Mouse (Mus musculus) heart, embryonic 14.5 days (tissue): ENCODE results near the gene Pdss2. TPM values are rescaled to one million over a fixed set of nuclear protein-coding genes. Genes with fewer than 3 reads are reported as not detected.

Experiments used
- ATAC-seq: fragments of 200-750 bp; cut with Nextera tagmentation; 2 replicates; pipeline ENCODE4 v1.8.0; 2017; ENCODE audit warnings: low read depth, moderate TSS enrichment; ENCODE audit not compliant: insufficient number of reproducible peaks, insufficient read depth, low FRiP score
- H3K27ac ChIP-seq, 2 experiments: fragments of 200-500 bp in 1 of 2; fragments of 300-500 bp in 1 of 2; sonication (generic) in 1 of 2; replicated peaks in 1 of 2; 2 replicates each; pipeline ENCODE4 v1.5.1; 2012 to 2014; ENCODE audit warnings: low read depth in 2 of 2, low read length in 2 of 2, control low read depth in 1 of 2, mild to moderate bottlenecking in 1 of 2, mixed read lengths in 1 of 2; ENCODE audit not compliant: control insufficient read depth in 1 of 2, insufficient read depth in 1 of 2
- H3K27me3 ChIP-seq: fragments of 300-500 bp; sonication (generic); 2 replicates; pipeline ENCODE4 v1.6.1; 2014; ENCODE audit warnings: mild to moderate bottlenecking, low read length, control low read depth; ENCODE audit not compliant: control insufficient read depth, insufficient read depth
- H3K36me3 ChIP-seq: fragments of 300-500 bp; sonication (generic); 2 replicates; pipeline ENCODE4 v1.6.1; 2014; ENCODE audit warnings: mild to moderate bottlenecking, control low read depth, low read length, mixed read lengths; ENCODE audit not compliant: control insufficient read depth, insufficient read depth
- H3K4me1 ChIP-seq, 2 experiments: fragments of 200-500 bp in 1 of 2; fragments of 300-500 bp in 1 of 2; sonication (generic) in 1 of 2; 2 replicates each; pipeline ENCODE4 v1.6.1; 2012 to 2014; ENCODE audit warnings: low read length in 2 of 2, control low read depth in 1 of 2, mixed read lengths in 1 of 2; ENCODE audit not compliant: control insufficient read depth in 2 of 2, insufficient read depth in 2 of 2
- H3K4me2 ChIP-seq: fragments of 300-500 bp; sonication (generic); 2 replicates; pipeline ENCODE4 v1.6.1; 2014; ENCODE audit warnings: mild to moderate bottlenecking, low read length
- H3K4me3 ChIP-seq, 2 experiments: fragments of 200-500 bp in 1 of 2; fragments of 300-500 bp in 1 of 2; sonication (generic) in 1 of 2; 2 replicates each; pipeline ENCODE4 v1.5.1; 2012 to 2014; ENCODE audit warnings: low read length in 2 of 2, mild to moderate bottlenecking in 2 of 2, control low read depth in 1 of 2, low read depth in 1 of 2, moderate library complexity in 1 of 2; ENCODE audit not compliant: control insufficient read depth in 1 of 2, insufficient read depth in 1 of 2
- H3K9ac ChIP-seq: fragments of 300-500 bp; sonication (generic); 2 replicates; pipeline ENCODE4 v1.6.1; 2014; ENCODE audit warnings: mild to moderate bottlenecking, low read length
- H3K9me3 ChIP-seq: fragments of 300-500 bp; sonication (generic); 2 replicates; pipeline ENCODE4 v1.6.1; 2016; ENCODE audit warnings: low read length, control low read depth; ENCODE audit not compliant: control insufficient read depth
- WGBS: fragments of 180-500 bp; shearing (Covaris S2); extraction: QIAGEN DNeasy Blood & Tissue Kit; methylation state at CpG from one replicate; pipeline ENCODE4 v1.1.7; 2014; 5-methylcytosine and 5-hydroxymethylcytosine counted together
- polyA plus RNA-seq: library from polyadenylated mRNA; unstranded; fragments of >200 nt; fragmentation: Nextera tagmentation; extraction: Ambion mirVana; gene quantifications from 2 replicates; pipeline ENCODE4 v1.2.1, GENCODE M21; 2014

Gene Pdss2
- polyA plus RNA-seq, 1 experiment from 2014 or later, result 11.1 TPM

GRCm38 (mm10) chr10:43271318-43271717 is 50.0 kb downstream of the Pdss2 start:
- H3K4me3 ChIP-seq, result no peak overlapping the region
- H3K36me3 ChIP-seq, result no peaks in the 10 kb centered on the region
- no peak overlapping the region for H3K9ac ChIP-seq
- H3K27me3 ChIP-seq, result no peaks in the 10 kb centered on the region
- H3K9me3 ChIP-seq, result no peaks in the 10 kb centered on the region
- WGBS, result 82% methylated on average over 2 of the region's 2 CpGs
- H3K4me2 ChIP-seq, result no peak overlapping the region
- no peak overlapping the region for H3K27ac ChIP-seq
- no peak for ATAC-seq
- no peaks in the 10 kb centered on the region for H3K4me1 ChIP-seq

- Histone ChIP-seq H3K9ac (no peak overlapping the region), H3K4me1 (0 out of 4 replicates have a peak, but pooled peaks cover 0 to 2% of the 10 kb centered on the region in 2 experiments), H3K4me3 (no peak overlapping the region), H3K27ac (no peak overlapping the region), H3K36me3 (no peaks in the 10 kb centered on the region), H3K9me3 (no peaks in the 10 kb centered on the region), H3K4me2 (no peak overlapping the region), H3K27me3 (no peaks in the 10 kb centered on the region)
- ATAC-seq, result no peak
- 84% methylated on average over 4 of the region's 4 CpGs for WGBS
Observed at GRCm38 (mm10) chr10:43272381-43272780, 51.1 kb downstream of the Pdss2 start.

- Histone ChIP-seq H3K27me3 (no peaks in the 10 kb centered on the region), H3K4me3 (no peak overlapping the region), H3K9me3 (no peaks in the 10 kb centered on the region), H3K4me2 (no peak overlapping the region), H3K9ac (no peak overlapping the region), H3K4me1 (peaks cover 3 to 6% of the 10 kb centered on the region in 2 experiments; a peak in 2 of 4 replicates), H3K27ac (no peak overlapping the region), H3K36me3 (no peaks in the 10 kb centered on the region)
- whole genome bisulfite sequencing, result 82% methylated on average over 3 of the region's 3 CpGs
- no peak for ATAC-seq
Observed at GRCm38 (mm10) chr10:43273057-43273456, 51.8 kb downstream of the Pdss2 start.

- H3K27ac ChIP-seq, result no peak overlapping the region
Observed at GRCm38 (mm10) chr10:43275446-43275845, 54.2 kb downstream of the Pdss2 start.

GRCm38 (mm10) chr10:43276116-43276659 is 54.9 kb downstream of the Pdss2 start:
- ATAC-seq, result no peak
- WGBS, result 86% methylated on average over 1 of the region's 1 CpGs
- no peak overlapping the region for H3K9ac ChIP-seq
- no peaks in the 10 kb centered on the region for H3K36me3 ChIP-seq
- H3K4me3 ChIP-seq, result no peak overlapping the region
- no peak overlapping the region for H3K27ac ChIP-seq
- H3K9me3 ChIP-seq, result no peaks in the 10 kb centered on the region
- H3K4me1 ChIP-seq, result peaks cover 3 to 6% of the 10 kb centered on the region in 2 experiments; a peak in 2 of 4 replicates
- H3K4me2 ChIP-seq, result no peak overlapping the region
- no peaks in the 10 kb centered on the region for H3K27me3 ChIP-seq

More at GRCm38 (mm10) chr10:43275446-43275845, 54.2 kb downstream of the Pdss2 start:
- no peaks in the 10 kb centered on the region for H3K9me3 ChIP-seq
- H3K4me2 ChIP-seq, result no peak overlapping the region
- H3K27me3 ChIP-seq, result no peaks in the 10 kb centered on the region
- no peak for ATAC-seq
- 77% methylated on average over 5 of the region's 5 CpGs for WGBS
- H3K4me1 ChIP-seq, result peaks cover 3 to 6% of the 10 kb centered on the region in 2 experiments; a peak in 2 of 4 replicates
- H3K9ac ChIP-seq, result no peak overlapping the region
- H3K36me3 ChIP-seq, result no peaks in the 10 kb centered on the region
- H3K4me3 ChIP-seq, result no peak overlapping the region

- Histone ChIP-seq H3K27me3 (no peaks in the 10 kb centered on the region), H3K9ac (no peak overlapping the region), H3K27ac (no peak overlapping the region), H3K4me2 (no peak overlapping the region), H3K4me1 (peaks cover 3 to 6% of the 10 kb centered on the region in 2 experiments; a peak in 2 of 4 replicates), H3K4me3 (no peak overlapping the region), H3K36me3 (no peaks in the 10 kb centered on the region), H3K9me3 (no peaks in the 10 kb centered on the region)
- WGBS, result 43% methylated on average over 8 of the region's 8 CpGs
- no peak for ATAC-seq
Observed at GRCm38 (mm10) chr10:43277266-43278145, 56.2 kb downstream of the Pdss2 start.

- no peaks in the 10 kb centered on the region for H3K27me3 ChIP-seq
- H3K4me3 ChIP-seq, result no peak overlapping the region
- WGBS, result 78% methylated on average over 5 of the region's 5 CpGs
- ATAC-seq, result no peak
- peaks cover 5 to 6% of the 10 kb centered on the region in 2 experiments; a peak in 2 of 4 replicates for H3K4me1 ChIP-seq
- H3K9me3 ChIP-seq, result no peaks in the 10 kb centered on the region
- no peak overlapping the region for H3K27ac ChIP-seq
- no peaks in the 10 kb centered on the region for H3K36me3 ChIP-seq
- no peak overlapping the region for H3K4me2 ChIP-seq
- no peak overlapping the region for H3K9ac ChIP-seq
Observed at GRCm38 (mm10) chr10:43279637-43280288, 58.5 kb downstream of the Pdss2 start.
